Mouse (Mus musculus) intestine, embryonic 15.5 days (tissue): ENCODE measurements around the gene Lrrc8c. TPM values are rescaled to one million over a fixed set of nuclear protein-coding genes. Genes with fewer than 3 reads are reported as not detected.
A peak's percentile ranks its signal among the peaks of the same experiment; 100 is the strongest.

Experiments used
- ATAC-seq: fragments of 200-750 bp; cut with Nextera tagmentation; 2 replicates; pipeline ENCODE4 v1.8.0; 2017; ENCODE audit warnings: moderate TSS enrichment, moderate library complexity
- H3K27ac ChIP-seq: fragments of 300-500 bp; sonication (generic); 2 replicates; pipeline ENCODE4 v1.5.1; 2015; ENCODE audit warnings: mild to moderate bottlenecking, inconsistent platforms
- H3K27me3 ChIP-seq: fragments of 300-500 bp; sonication (generic); replicated peaks from 2 replicates; pipeline ENCODE4 v1.6.1; 2015; ENCODE audit warnings: inconsistent platforms
- H3K36me3 ChIP-seq: fragments of 300-500 bp; sonication (generic); 2 replicates; pipeline ENCODE4 v1.6.1; 2015; ENCODE audit warnings: inconsistent platforms
- H3K4me1 ChIP-seq: fragments of 300-500 bp; sonication (generic); replicated peaks from 2 replicates; pipeline ENCODE4 v1.6.1; 2015; ENCODE audit warnings: inconsistent platforms
- H3K4me2 ChIP-seq: fragments of 300-500 bp; sonication (generic); replicated peaks from 2 replicates; pipeline ENCODE4 v1.6.1; 2015; ENCODE audit warnings: mild to moderate bottlenecking, inconsistent platforms
- H3K4me3 ChIP-seq: fragments of 300-500 bp; sonication (generic); replicated peaks from 2 replicates; pipeline ENCODE4 v1.5.1; 2015; ENCODE audit warnings: inconsistent platforms
- H3K9ac ChIP-seq: fragments of 300-500 bp; sonication (generic); 2 replicates; pipeline ENCODE4 v1.6.1; 2015; ENCODE audit warnings: inconsistent platforms
- H3K9me3 ChIP-seq: fragments of 300-500 bp; sonication (generic); 2 replicates; pipeline ENCODE4 v1.6.1; 2016; ENCODE audit warnings: inconsistent platforms
- WGBS: fragments of 180-500 bp; shearing (Covaris S2); methylation state at CpG from one replicate; pipeline ENCODE4 v1.1.7; 2015; 5-methylcytosine and 5-hydroxymethylcytosine counted together
- polyA plus RNA-seq: library from polyadenylated mRNA; unstranded; fragments of >200 nt; fragmentation: Nextera tagmentation; extraction: Ambion mirVana; gene quantifications from 2 replicates; pipeline ENCODE4 v1.2.1, GENCODE M21; 2015

Gene Lrrc8c
- polyA plus RNA-seq, 1 experiment from 2014 or later: 15.0 TPM

GRCm38 (mm10) chr5:105589119-105589518 is 69.9 kb downstream of the Lrrc8c start:
- no peak for ATAC-seq
- Histone ChIP-seq H3K4me2 (no peak overlapping the region), H3K36me3 (no peaks in the 10 kb centered on the region), H3K9ac (no peak overlapping the region), H3K9me3 (no peaks in the 10 kb centered on the region), H3K4me1 (peaks cover 5% of the 10 kb centered on the region; the same call in 1 of the 2 replicates), H3K27ac (no peak overlapping the region), H3K27me3 (no peaks in the 10 kb centered on the region), H3K4me3 (no peak overlapping the region)
- WGBS: 66% methylated on average over 3 of the region's 3 CpGs

- no peaks in the 10 kb centered on the region for H3K9me3 ChIP-seq
- 86% methylated on average over 4 of the region's 4 CpGs for WGBS
- H3K4me3 ChIP-seq: no peak overlapping the region
- no peak overlapping the region for H3K4me2 ChIP-seq
- no peak overlapping the region for H3K27ac ChIP-seq
- no peaks in the 10 kb centered on the region for H3K27me3 ChIP-seq
- H3K9ac ChIP-seq: no peak overlapping the region
- H3K36me3 ChIP-seq: no peaks in the 10 kb centered on the region
- ATAC-seq: no peak
- no peaks in the 10 kb centered on the region for H3K4me1 ChIP-seq
Observed at GRCm38 (mm10) chr5:105592396-105592795, 73.2 kb downstream of the Lrrc8c start.

GRCm38 (mm10) chr5:105593630-105594029 is 74.4 kb downstream of the Lrrc8c start:
- ATAC-seq: peak; percentile 61; the same call in 1 of the 2 replicates
- Histone ChIP-seq H3K27ac (no peak overlapping the region), H3K4me1 (no peaks in the 10 kb centered on the region), H3K4me3 (no peak overlapping the region), H3K9me3 (no peaks in the 10 kb centered on the region), H3K36me3 (no peaks in the 10 kb centered on the region), H3K27me3 (no peaks in the 10 kb centered on the region), H3K4me2 (no peak overlapping the region), H3K9ac (no peak overlapping the region)
- WGBS: 48% methylated on average over 9 of the region's 9 CpGs

- Histone ChIP-seq H3K27ac (no peak overlapping the region), H3K4me2 (no peak overlapping the region), H3K27me3 (no peaks in the 10 kb centered on the region), H3K9me3 (no peaks in the 10 kb centered on the region), H3K36me3 (no peaks in the 10 kb centered on the region), H3K4me3 (no peak overlapping the region), H3K9ac (no peak overlapping the region), H3K4me1 (no peaks in the 10 kb centered on the region)
- peak; percentile 49; the same call in 1 of the 2 replicates for ATAC-seq
- WGBS: 70% methylated on average over 9 of the region's 9 CpGs
Observed at GRCm38 (mm10) chr5:105598866-105599265, 79.7 kb downstream of the Lrrc8c start.

GRCm38 (mm10) chr5:105599315-105599714 is 80.1 kb downstream of the Lrrc8c start:
- H3K4me3 ChIP-seq: no peak overlapping the region
- no peaks in the 10 kb centered on the region for H3K27me3 ChIP-seq
- H3K4me2 ChIP-seq: no peak overlapping the region
- no peak for ATAC-seq
- no peaks in the 10 kb centered on the region for H3K36me3 ChIP-seq
- H3K4me1 ChIP-seq: no peaks in the 10 kb centered on the region
- no peak overlapping the region for H3K9ac ChIP-seq
- 64% methylated on average over 4 of the region's 4 CpGs for WGBS
- H3K27ac ChIP-seq: no peak overlapping the region
- H3K9me3 ChIP-seq: no peaks in the 10 kb centered on the region

GRCm38 (mm10) chr5:105600998-105601397 is 81.8 kb downstream of the Lrrc8c start:
- Histone ChIP-seq H3K4me1 (no peaks in the 10 kb centered on the region), H3K9ac (no peak overlapping the region), H3K4me2 (no peak overlapping the region), H3K27me3 (no peaks in the 10 kb centered on the region), H3K27ac (no peak overlapping the region), H3K9me3 (no peaks in the 10 kb centered on the region), H3K36me3 (no peaks in the 10 kb centered on the region), H3K4me3 (no peak overlapping the region)
- WGBS: 85% methylated on average over 5 of the region's 5 CpGs
- no peak for ATAC-seq

GRCm38 (mm10) chr5:105602585-105602984 is 83.4 kb downstream of the Lrrc8c start:
- Histone ChIP-seq H3K27ac (no peak overlapping the region), H3K4me1 (no peaks in the 10 kb centered on the region), H3K27me3 (no peaks in the 10 kb centered on the region), H3K9me3 (no peaks in the 10 kb centered on the region), H3K4me2 (no peak overlapping the region), H3K9ac (no peak overlapping the region), H3K36me3 (0 out of 2 replicates have a peak, but pooled peaks cover 2% of the 10 kb centered on the region), H3K4me3 (no peak overlapping the region)
- WGBS: 68% methylated on average over 9 of the region's 9 CpGs
- no peak for ATAC-seq

GRCm38 (mm10) chr5:105605736-105606135 is 86.5 kb downstream of the Lrrc8c start:
- ATAC-seq: no peak
- Histone ChIP-seq H3K4me3 (no peak overlapping the region), H3K4me2 (no peak overlapping the region), H3K36me3 (peaks cover 8% of the 10 kb centered on the region; the same call in 1 of the 2 replicates), H3K4me1 (no peaks in the 10 kb centered on the region), H3K9me3 (no peaks in the 10 kb centered on the region), H3K9ac (no peak overlapping the region), H3K27ac (no peak overlapping the region), H3K27me3 (no peaks in the 10 kb centered on the region)
- 80% methylated on average over 9 of the region's 9 CpGs for WGBS

GRCm38 (mm10) chr5:105609683-105610082 is 90.5 kb downstream of the Lrrc8c start:
- H3K4me3 ChIP-seq: no peak overlapping the region
- peaks cover 8% of the 10 kb centered on the region; the same call in 1 of the 2 replicates for H3K36me3 ChIP-seq
- no peak overlapping the region for H3K4me2 ChIP-seq
- WGBS: 65% methylated on average over 12 of the region's 12 CpGs
- H3K27me3 ChIP-seq: no peaks in the 10 kb centered on the region
- H3K27ac ChIP-seq: no peak overlapping the region
- no peak overlapping the region for H3K9ac ChIP-seq
- H3K4me1 ChIP-seq: no peaks in the 10 kb centered on the region
- no peaks in the 10 kb centered on the region for H3K9me3 ChIP-seq
- peak; percentile 59; the same call in 1 of the 2 replicates for ATAC-seq

GRCm38 (mm10) chr5:105613002-105613401 is 93.8 kb downstream of the Lrrc8c start:
- 55% methylated on average over 9 of the region's 9 CpGs for WGBS
- Histone ChIP-seq H3K36me3 (peaks cover 3% of the 10 kb centered on the region; the same call in 1 of the 2 replicates), H3K9me3 (no peaks in the 10 kb centered on the region), H3K27me3 (no peaks in the 10 kb centered on the region), H3K27ac (no peak overlapping the region), H3K9ac (no peak overlapping the region), H3K4me1 (no peaks in the 10 kb centered on the region), H3K4me2 (no peak overlapping the region), H3K4me3 (no peak overlapping the region)
- ATAC-seq: 0 out of 2 replicates have a peak, but pooled peaks have one; percentile 25

- ATAC-seq: no peak
- Histone ChIP-seq H3K4me1 (no peaks in the 10 kb centered on the region), H3K4me3 (no peak overlapping the region), H3K27me3 (no peaks in the 10 kb centered on the region), H3K4me2 (no peak overlapping the region), H3K9me3 (no peaks in the 10 kb centered on the region), H3K36me3 (peaks cover 3% of the 10 kb centered on the region; the same call in 1 of the 2 replicates), H3K9ac (no peak overlapping the region), H3K27ac (no peak overlapping the region)
- 65% methylated on average over 5 of the region's 5 CpGs for WGBS
Observed at GRCm38 (mm10) chr5:105614000-105614399, 94.8 kb downstream of the Lrrc8c start.

GRCm38 (mm10) chr5:105614682-105615434 is 95.7 kb downstream of the Lrrc8c start:
- H3K4me1 ChIP-seq: no peaks in the 10 kb centered on the region
- H3K27ac ChIP-seq: no peak overlapping the region
- no peak overlapping the region for H3K9ac ChIP-seq
- H3K36me3 ChIP-seq: no peaks in the 10 kb centered on the region
- no peaks in the 10 kb centered on the region for H3K9me3 ChIP-seq
- H3K4me2 ChIP-seq: no peak overlapping the region
- ATAC-seq: no peak
- 49% methylated on average over 9 of the region's 9 CpGs for WGBS
- H3K4me3 ChIP-seq: no peak overlapping the region
- no peaks in the 10 kb centered on the region for H3K27me3 ChIP-seq
